Mouse (Mus musculus) urinary bladder, adult 18-20 months (tissue): ENCODE results near the gene Hoxc6.
A peak's percentile ranks its signal among the peaks of the same experiment; 100 is the strongest.

ENCODE experiments used
- DNase-seq, 2 experiments: peaks; one replicate each; pipeline ENCODE4 v3.0.0; 2022; ENCODE audit warnings: low spot score in 2 of 2, mixed read lengths in 2 of 2

Hoxc6 gene

GRCm38 (mm10) chr15:102967511-102968397 lies 30.3 kb upstream of the Hoxc6 start:
- no peak for DNase-seq

GRCm38 (mm10) chr15:102969296-102969695 lies 28.8 kb upstream of the Hoxc6 start:
- DNase-seq = no peak

- DNase-seq = no peak
These were observed 27.3 kb upstream of the Hoxc6 start for GRCm38 (mm10) chr15:102970740-102971139.

- DNase-seq = no peak
These were observed 25.8 kb upstream of the Hoxc6 start for GRCm38 (mm10) chr15:102972254-102972653.

- DNase-seq = no peak
These were observed 25.3 kb upstream of the Hoxc6 start for GRCm38 (mm10) chr15:102972753-102973152.

- no peak for DNase-seq
These were observed 23.0 kb upstream of the Hoxc6 start for GRCm38 (mm10) chr15:102975034-102975433.

GRCm38 (mm10) chr15:102975688-102976111 lies 22.4 kb upstream of the Hoxc6 start:
- DNase-seq = no peak

- no peak for DNase-seq
These were observed 21.9 kb upstream of the Hoxc6 start, which contains the start of gene Hoxc9 for GRCm38 (mm10) chr15:102976171-102976570. TSS of gene Hoxc9 (plus strand) at chr15:102976439.

GRCm38 (mm10) chr15:102976631-102977422 lies 21.2 kb upstream of the Hoxc6 start:
- no peak for DNase-seq

GRCm38 (mm10) chr15:102977423-102977974 lies 20.6 kb upstream of the Hoxc6 start:
- DNase-seq = no peak

GRCm38 (mm10) chr15:102978615-102979515 lies 19.2 kb upstream of the Hoxc6 start:
- DNase-seq = no peak

GRCm38 (mm10) chr15:102979936-102980335 lies 18.1 kb upstream of the Hoxc6 start:
- no peak for DNase-seq

- DNase-seq = no peak
These were observed 17.7 kb upstream of the Hoxc6 start for GRCm38 (mm10) chr15:102980352-102980751.

- DNase-seq = no peak
These were observed 17.1 kb upstream of the Hoxc6 start for GRCm38 (mm10) chr15:102980912-102981311.

- DNase-seq = no peak
These were observed 16.4 kb upstream of the Hoxc6 start for GRCm38 (mm10) chr15:102981379-102982288.

- DNase-seq = no peak
These were observed 14.3 kb upstream of the Hoxc6 start for GRCm38 (mm10) chr15:102983716-102984115.

GRCm38 (mm10) chr15:102984521-102984920 lies 13.5 kb upstream of the Hoxc6 start:
- no peak for DNase-seq

GRCm38 (mm10) chr15:102984925-102985324 lies 13.1 kb upstream of the Hoxc6 start:
- DNase-seq = no peak

- peak; percentile 81 to 93 for DNase-seq
These were observed 10.8 kb upstream of the Hoxc6 start for GRCm38 (mm10) chr15:102987124-102987833.
